Mouse (Mus musculus): ENCODE measurements around the gene Edn3. TPM values are rescaled to one million over a fixed set of nuclear protein-coding genes. Genes with fewer than 3 reads are reported as not detected.

The Edn3 gene
- polyA plus RNA-seq, 1 experiment from 2014 or later, result 26.5 TPM

- H3K4me2 ChIP-seq (replicated peaks; ENCODE audit: low read depth, low read length), result no peak overlapping the region
- H3K4me1 ChIP-seq (ENCODE audit: insufficient read depth, low read depth, low read length), result no peaks in the 10 kb centered on the region
- ATAC-seq, result no peak
- TF ChIP-seq EP300 (IDR thresholded peaks at IDR 0.05), result no peak
- TF ChIP-seq CTCF (IDR thresholded peaks at IDR 0.05), result no peak
- no peak for DNase-seq (ENCODE audit: low spot score)
- no peak overlapping the region for H3K4me3 ChIP-seq (ENCODE audit: low read depth, low read length)
- no peaks in the 10 kb centered on the region for H3K27me3 ChIP-seq (replicated peaks; ENCODE audit: insufficient read depth, low read length)
- H3K9ac ChIP-seq (replicated peaks; ENCODE audit: low read depth), result no peak overlapping the region
- no peaks in the 10 kb centered on the region for H3K36me3 ChIP-seq (ENCODE audit: insufficient read depth, low read length)
- H3K27ac ChIP-seq (ENCODE audit: low read length), result no peak overlapping the region
- H3K9me3 ChIP-seq (ENCODE audit: low read length), result no peaks in the 10 kb centered on the region
Measured at GRCm38 (mm10) chr2:174788830-174789229, 28.4 kb downstream of the Edn3 start.

GRCm38 (mm10) chr2:174792436-174793125 is 32.2 kb downstream of the Edn3 start:
- Histone ChIP-seq H3K4me2 (replicated peaks; ENCODE audit: low read depth, low read length) (no peak overlapping the region), H3K9me3 (ENCODE audit: low read length) (no peaks in the 10 kb centered on the region), H3K4me3 (ENCODE audit: low read depth, low read length) (no peak overlapping the region), H3K9ac (replicated peaks; ENCODE audit: low read depth) (no peak overlapping the region), H3K36me3 (ENCODE audit: insufficient read depth, low read length) (no peaks in the 10 kb centered on the region), H3K4me1 (ENCODE audit: insufficient read depth, low read depth, low read length) (no peaks in the 10 kb centered on the region), H3K27me3 (replicated peaks; ENCODE audit: insufficient read depth, low read length) (no peaks in the 10 kb centered on the region), H3K27ac (ENCODE audit: low read length) (no peak overlapping the region)
- WGBS, result 76% methylated on average over 8 of the region's 8 CpGs
- ATAC-seq, result no peak
- TF ChIP-seq EP300 (IDR thresholded peaks at IDR 0.05), result no peak
- TF ChIP-seq CTCF (IDR thresholded peaks at IDR 0.05), result no peak
- no peak for DNase-seq (ENCODE audit: low spot score)

GRCm38 (mm10) chr2:174793181-174793580 is 32.8 kb downstream of the Edn3 start:
- WGBS, result 95% methylated on average over 1 of the region's 1 CpGs
- no peak overlapping the region for H3K4me3 ChIP-seq (ENCODE audit: low read depth, low read length)
- ATAC-seq, result no peak

DNA sequence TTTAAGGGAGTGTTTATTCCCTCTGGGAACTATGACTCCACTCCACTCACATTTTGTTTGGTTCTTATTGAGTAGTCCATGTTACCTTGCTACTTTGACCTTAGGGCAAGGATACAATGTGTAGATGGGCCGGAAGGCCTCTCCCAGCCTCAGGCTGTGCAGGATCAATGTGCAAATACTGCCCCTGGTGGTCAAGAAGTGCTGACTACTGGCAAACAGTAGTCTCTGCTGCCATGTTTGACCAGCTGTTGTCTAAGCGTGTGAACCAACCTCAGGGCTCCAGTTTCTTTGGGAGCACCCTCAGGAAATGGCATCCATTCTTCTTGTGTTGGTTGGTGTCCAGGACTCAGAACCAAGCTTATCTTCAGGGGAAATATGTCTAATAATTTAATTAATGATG is 36.6 kb downstream of the Edn3 start:
- DNase-seq (ENCODE audit: low spot score) (no peak), ATAC-seq (no peak)
- Histone ChIP-seq H3K4me1 (ENCODE audit: insufficient read depth, low read depth, low read length) (no peaks in the 10 kb centered on the region), H3K4me3 (ENCODE audit: low read depth, low read length) (no peak overlapping the region), H3K9me3 (ENCODE audit: low read length) (no peaks in the 10 kb centered on the region), H3K4me2 (replicated peaks; ENCODE audit: low read depth, low read length) (no peak overlapping the region), H3K27me3 (replicated peaks; ENCODE audit: insufficient read depth, low read length) (no peaks in the 10 kb centered on the region), H3K36me3 (ENCODE audit: insufficient read depth, low read length) (no peaks in the 10 kb centered on the region), H3K27ac (ENCODE audit: low read length) (no peak overlapping the region), H3K9ac (replicated peaks; ENCODE audit: low read depth) (no peak overlapping the region)
- peak; percentile 52 for TF ChIP-seq CTCF (IDR thresholded peaks at IDR 0.05)
- TF ChIP-seq EP300 (IDR thresholded peaks at IDR 0.05), result no peak
- WGBS, result 65% methylated on average over 2 of the region's 2 CpGs

More at GRCm38 (mm10) chr2:174793181-174793580, 32.8 kb downstream of the Edn3 start:
- Histone ChIP-seq H3K27me3 (replicated peaks; ENCODE audit: insufficient read depth, low read length) (no peaks in the 10 kb centered on the region), H3K4me2 (replicated peaks; ENCODE audit: low read depth, low read length) (no peak overlapping the region), H3K9ac (replicated peaks; ENCODE audit: low read depth) (no peak overlapping the region), H3K36me3 (ENCODE audit: insufficient read depth, low read length) (no peaks in the 10 kb centered on the region), H3K4me1 (ENCODE audit: insufficient read depth, low read depth, low read length) (no peaks in the 10 kb centered on the region), H3K27ac (ENCODE audit: low read length) (no peak overlapping the region), H3K9me3 (ENCODE audit: low read length) (no peaks in the 10 kb centered on the region)
- TF ChIP-seq EP300 (IDR thresholded peaks at IDR 0.05) (no peak), CTCF (IDR thresholded peaks at IDR 0.05) (no peak)
- no peak for DNase-seq (ENCODE audit: low spot score)

DNA sequence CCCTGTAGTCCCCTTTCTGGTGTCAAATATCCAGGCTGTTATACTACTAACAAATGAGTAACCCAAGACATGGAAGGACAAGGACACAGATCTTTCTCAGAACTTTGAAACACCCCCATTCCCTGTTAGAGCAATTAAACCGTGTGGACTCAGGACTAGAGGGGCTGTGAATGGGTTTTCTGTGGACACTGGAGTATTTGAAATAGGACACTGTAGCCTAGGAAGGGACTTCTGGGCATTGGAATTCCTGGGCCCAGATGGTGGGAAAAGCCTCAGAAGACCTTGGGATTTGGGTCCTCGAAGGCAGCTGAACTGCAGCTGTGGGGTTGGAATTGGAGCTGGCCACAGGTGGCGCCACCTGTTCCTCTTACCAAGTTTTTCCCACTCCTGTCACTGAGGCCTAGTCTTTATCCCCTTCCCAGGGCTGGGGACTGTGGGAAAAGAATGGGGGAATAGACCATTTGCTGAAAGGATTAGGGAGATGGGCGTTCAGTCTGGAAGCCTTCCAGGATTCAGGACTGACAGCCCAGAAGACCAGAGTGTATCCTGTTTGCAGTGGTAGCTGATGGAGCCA is 37.2 kb downstream of the Edn3 start:
- no peaks in the 10 kb centered on the region for H3K4me1 ChIP-seq (ENCODE audit: insufficient read depth, low read depth, low read length)
- H3K36me3 ChIP-seq (ENCODE audit: insufficient read depth, low read length), result no peaks in the 10 kb centered on the region
- H3K4me3 ChIP-seq (ENCODE audit: low read depth, low read length), result no peak overlapping the region
- DNase-seq (ENCODE audit: low spot score) (no peak), ATAC-seq (no peak)
- H3K9ac ChIP-seq (replicated peaks; ENCODE audit: low read depth), result no peak overlapping the region
- H3K4me2 ChIP-seq (replicated peaks; ENCODE audit: low read depth, low read length), result no peak overlapping the region
- H3K9me3 ChIP-seq (ENCODE audit: low read length), result no peaks in the 10 kb centered on the region
- TF ChIP-seq EP300 (IDR thresholded peaks at IDR 0.05), result no peak
- peak; percentile 16; the same call in 1 of the 2 replicates for TF ChIP-seq CTCF (IDR thresholded peaks at IDR 0.05)
- no peaks in the 10 kb centered on the region for H3K27me3 ChIP-seq (replicated peaks; ENCODE audit: insufficient read depth, low read length)
- 68% methylated on average over 4 of the region's 4 CpGs for WGBS
- H3K27ac ChIP-seq (ENCODE audit: low read length), result no peak overlapping the region

DNA sequence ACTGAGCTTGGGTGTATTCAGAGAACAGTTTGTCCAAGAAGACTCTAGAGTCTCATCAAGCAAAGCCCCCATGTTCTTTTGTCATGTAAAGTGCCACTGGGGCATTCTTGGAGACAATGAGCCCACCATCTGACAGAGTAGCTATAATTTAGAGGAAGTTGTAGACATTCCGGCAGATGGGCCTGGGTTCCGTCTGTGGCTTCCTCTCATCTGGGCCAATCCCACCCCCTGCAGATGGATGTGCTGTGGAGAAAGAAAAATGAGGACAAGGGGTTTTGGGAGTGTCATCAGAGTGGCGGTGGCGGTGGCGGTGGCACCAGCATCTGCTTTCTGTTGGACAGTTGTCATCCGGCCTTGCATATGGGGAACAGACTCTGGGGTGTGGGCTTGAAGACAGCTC is 42.0 kb downstream of the Edn3 start:
- Histone ChIP-seq H3K9me3 (ENCODE audit: low read length) (no peaks in the 10 kb centered on the region), H3K9ac (replicated peaks; ENCODE audit: low read depth) (no peak overlapping the region), H3K4me1 (ENCODE audit: insufficient read depth, low read depth, low read length) (no peaks in the 10 kb centered on the region), H3K27ac (ENCODE audit: low read length) (no peak overlapping the region), H3K36me3 (ENCODE audit: insufficient read depth, low read length) (no peaks in the 10 kb centered on the region), H3K4me3 (ENCODE audit: low read depth, low read length) (no peak overlapping the region), H3K4me2 (replicated peaks; ENCODE audit: low read depth, low read length) (no peak overlapping the region), H3K27me3 (replicated peaks; ENCODE audit: insufficient read depth, low read length) (no peaks in the 10 kb centered on the region)
- TF ChIP-seq CTCF (IDR thresholded peaks at IDR 0.05) (no peak), EP300 (IDR thresholded peaks at IDR 0.05) (no peak)
- ATAC-seq (no peak), DNase-seq (ENCODE audit: low spot score) (no peak)
- WGBS, result 78% methylated on average over 6 of the region's 6 CpGs
